Mouse (Mus musculus): ENCODE data around the gene Fkbpl.

Fkbpl gene

GRCm38 (mm10) chr17:34626773-34627092 lies 17.8 kb upstream of the Fkbpl start:
- in situ Hi-C loops (cut with MseI, MboI), result no loop called here

DNA sequence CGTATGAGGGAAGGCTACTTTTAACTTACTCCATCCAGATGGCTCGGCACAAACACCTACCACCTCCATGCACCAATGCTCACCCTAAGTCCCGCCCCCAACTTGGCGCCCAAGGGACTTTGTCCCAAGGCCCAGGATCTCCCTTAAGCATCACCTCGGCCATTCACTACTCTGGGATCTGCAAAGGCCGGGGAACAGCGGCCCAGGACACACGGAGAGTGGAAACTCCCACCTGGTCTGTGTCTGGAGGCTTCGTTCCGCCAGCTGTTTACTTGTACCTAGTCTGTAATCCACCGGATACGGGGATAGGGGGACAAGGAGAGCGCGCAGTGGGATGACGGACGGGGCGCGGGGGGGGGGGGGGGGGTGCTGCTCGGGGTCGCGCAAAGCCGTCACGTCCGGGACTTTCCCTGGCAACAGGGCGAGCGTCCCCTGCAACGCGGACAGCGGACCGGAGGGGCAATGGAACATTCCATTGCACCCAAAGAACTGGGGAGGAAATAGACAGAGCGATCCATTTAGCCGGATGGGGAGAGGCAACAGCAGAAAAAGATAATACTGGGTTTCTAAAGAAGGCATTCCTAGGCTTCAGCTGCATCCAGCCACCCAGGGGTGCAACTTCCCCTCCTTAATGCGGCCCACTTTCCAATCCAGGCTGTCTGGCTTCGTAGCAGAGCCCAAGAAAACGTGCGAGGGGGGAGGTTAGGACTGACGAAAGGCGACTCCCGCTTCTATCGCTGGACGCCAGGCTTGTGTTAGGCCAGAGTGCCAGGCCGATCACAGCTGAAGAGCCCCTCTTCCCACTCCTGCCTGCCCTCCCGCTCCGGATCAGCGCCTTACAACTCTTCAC lies 17.2 kb upstream of the Fkbpl start:
- in situ Hi-C loops (cut with MseI, MboI), result no loop called here

DNA sequence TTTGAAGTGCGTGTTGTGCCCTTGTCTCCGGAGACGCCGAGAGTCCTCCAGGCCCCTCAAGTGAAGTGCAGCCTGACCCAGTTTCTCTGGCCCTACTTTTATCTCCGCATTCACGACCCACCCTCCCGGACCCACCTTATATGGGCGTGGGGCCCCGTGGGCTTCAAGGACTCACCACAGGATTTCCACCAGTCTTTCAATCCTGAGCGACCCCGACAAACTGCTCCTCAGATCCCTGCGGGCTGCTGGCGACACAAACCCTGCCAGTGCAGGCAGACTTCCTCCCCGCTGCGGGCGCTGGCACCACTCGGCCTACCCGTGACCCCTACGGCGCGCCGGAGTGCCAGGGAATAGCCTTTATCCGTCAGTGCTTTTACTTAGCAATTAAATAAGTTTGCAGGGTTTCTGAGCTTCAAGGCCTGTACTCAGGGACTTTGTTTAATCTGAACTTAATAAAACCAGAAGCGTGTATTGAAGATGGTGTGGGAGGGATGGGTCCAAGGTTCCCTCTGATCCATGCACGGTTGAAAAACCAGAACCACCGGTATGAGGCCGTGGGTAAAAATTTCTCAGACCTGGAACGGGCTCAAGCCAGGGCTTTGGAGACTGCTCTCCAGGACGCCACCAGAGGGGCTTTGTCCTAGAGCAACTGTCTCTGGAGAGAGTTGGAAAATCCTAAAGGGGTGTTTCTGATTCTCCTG lies 16.5 kb upstream of the Fkbpl start, which contains the start of gene Ppt2:
Ppt2 (minus strand) TSS at position 568 of the 701 bp plus-strand sequence.
- in situ Hi-C loops (cut with MseI, MboI), result no loop called here

DNA sequence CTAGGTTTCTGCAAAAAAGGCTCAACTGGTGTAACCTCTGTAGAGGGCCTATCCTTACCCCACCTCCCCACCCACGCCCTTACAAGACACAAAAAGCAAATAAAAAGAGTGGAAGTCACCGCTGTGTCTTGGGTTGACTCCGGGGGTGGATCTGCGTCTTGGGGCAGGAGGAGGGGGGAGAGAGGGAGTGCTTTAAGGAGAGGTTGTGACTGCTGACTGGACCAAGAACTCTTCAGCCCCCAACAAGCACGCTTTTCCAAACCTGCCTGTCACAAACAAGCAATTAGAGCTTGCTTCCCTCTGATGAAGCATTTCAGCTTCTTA lies 16.0 kb upstream of the Fkbpl start:
- in situ Hi-C loops (cut with MseI, MboI), result no loop called here

DNA sequence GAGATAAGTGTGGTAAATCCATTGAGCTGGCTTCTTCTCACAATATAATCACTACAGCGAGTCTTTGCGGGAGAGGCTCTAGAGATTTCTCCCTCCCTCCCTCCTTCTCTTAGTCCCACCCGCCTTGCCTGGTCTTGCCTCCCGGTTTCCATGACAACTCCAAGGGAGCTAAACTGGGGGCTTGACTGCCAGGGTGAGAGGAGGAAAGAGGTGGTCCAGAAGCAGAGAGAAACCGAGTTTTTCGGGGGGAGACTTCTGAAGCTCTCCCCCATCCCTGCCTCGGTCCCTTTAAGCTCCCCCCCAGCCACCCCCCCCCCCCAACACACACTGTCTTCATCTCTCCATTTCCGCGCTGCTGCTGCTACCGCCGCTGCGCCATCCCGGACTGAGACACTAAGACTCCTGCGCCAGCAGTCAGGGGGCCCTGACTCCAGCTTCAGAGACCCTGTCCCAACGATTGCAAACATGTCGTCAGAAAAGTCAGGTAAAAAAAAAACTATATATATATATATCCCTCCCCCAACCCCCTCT lies 15.3 kb upstream of the Fkbpl start, which contains the start of gene Prrt1:
Prrt1 (plus strand) TSS at position 313 of the 531 bp plus-strand sequence.
- in situ Hi-C loops (cut with MseI, MboI), result no loop called here

DNA sequence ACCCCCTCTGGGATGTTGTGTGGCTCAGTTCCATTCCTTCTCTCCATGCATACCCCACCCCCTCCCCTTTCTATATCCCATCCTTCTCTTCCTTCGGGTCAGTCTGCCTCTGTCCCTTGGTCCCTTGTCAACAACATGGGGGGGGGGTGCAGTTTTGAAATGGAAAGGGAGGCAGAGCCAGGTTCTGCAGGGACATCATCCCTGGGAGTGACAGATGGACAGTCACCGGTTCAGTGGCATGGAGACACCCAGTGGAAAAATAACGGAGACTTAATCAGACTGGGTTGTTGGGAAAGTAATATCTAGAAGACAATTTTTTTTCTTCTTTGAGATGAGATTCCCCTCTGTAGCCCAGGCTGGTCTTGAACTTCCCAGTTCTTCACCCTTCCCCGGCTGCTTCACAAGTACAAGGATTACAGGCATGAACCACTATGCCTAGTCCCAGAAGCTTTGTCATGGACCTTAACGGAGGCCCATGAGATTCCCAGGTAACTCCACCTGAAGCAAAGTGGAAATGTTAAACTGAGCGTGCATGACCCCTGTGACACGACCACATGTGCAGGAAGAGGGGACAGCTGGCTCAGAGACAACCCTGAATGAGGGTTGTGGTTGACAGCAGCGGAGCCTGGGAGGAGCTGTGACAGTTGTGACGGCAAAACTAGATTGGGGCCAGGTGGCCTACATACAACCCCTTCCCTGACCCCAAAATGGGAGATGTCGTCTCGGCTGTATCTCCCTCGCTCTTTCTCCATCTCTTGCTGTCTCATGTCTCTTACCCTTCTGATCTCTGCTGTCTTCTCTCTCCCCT lies 14.6 kb upstream of the Fkbpl start:
- in situ Hi-C loops (cut with MseI, MboI), result no loop called here

GRCm38 (mm10) chr17:34630761-34631301 lies 13.7 kb upstream of the Fkbpl start:
- in situ Hi-C loops (cut with MseI, MboI), result no loop called here

DNA sequence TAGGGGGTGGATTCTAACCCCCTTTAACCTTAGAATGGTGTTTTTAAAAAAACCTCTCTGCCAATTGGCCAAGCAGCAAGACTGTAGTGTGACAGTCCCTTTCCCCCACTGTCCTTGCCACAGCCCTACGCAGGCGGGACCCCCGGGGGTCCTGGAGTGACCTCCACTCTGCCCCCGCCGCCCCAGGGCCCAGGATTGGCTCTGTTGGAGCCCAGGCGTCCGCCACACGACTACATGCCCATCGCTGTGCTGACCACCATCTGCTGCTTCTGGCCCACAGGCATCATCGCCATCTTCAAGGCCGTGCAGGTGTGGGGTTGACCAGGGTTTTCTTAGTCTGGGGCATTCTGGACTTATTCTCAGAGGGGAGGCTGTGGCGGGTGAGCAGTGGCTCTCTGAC lies 12.9 kb upstream of the Fkbpl start:
- in situ Hi-C loops (cut with MseI, MboI), result no loop called here

DNA sequence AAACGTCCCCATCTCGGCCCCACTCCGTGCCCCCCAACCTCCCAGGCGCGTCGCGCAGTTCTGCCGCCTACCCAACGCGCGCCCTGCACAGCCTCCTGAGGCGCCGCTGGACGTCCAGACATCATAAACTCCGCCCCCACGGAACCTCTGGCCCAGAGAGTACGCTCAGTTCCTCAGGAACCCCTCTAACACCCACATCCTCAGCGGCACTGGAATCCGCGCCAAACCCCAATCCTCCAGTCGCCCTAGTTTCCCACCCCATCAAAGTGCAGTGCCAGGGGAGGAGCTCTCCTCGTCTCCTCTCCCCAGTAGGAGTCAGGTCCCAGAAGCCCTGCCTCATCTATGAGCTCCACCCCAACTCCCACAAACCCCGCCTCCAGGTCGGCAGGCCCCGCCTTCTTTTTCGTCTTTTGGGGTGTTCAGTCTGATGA lies 12.3 kb upstream of the Fkbpl start:
- in situ Hi-C loops (cut with MseI, MboI), result no loop called here

- in situ Hi-C loops (cut with MseI, MboI), result no loop called here
These were observed 8.9 kb upstream of the Fkbpl start for GRCm38 (mm10) chr17:34635671-34636070.

GRCm38 (mm10) chr17:34637459-34637858 lies 7.1 kb upstream of the Fkbpl start:
- in situ Hi-C loops (cut with MseI, MboI), result no loop called here

- in situ Hi-C loops (cut with MseI, MboI), result no loop called here
These were observed 4.9 kb upstream of the Fkbpl start for GRCm38 (mm10) chr17:34639461-34640255.

DNA sequence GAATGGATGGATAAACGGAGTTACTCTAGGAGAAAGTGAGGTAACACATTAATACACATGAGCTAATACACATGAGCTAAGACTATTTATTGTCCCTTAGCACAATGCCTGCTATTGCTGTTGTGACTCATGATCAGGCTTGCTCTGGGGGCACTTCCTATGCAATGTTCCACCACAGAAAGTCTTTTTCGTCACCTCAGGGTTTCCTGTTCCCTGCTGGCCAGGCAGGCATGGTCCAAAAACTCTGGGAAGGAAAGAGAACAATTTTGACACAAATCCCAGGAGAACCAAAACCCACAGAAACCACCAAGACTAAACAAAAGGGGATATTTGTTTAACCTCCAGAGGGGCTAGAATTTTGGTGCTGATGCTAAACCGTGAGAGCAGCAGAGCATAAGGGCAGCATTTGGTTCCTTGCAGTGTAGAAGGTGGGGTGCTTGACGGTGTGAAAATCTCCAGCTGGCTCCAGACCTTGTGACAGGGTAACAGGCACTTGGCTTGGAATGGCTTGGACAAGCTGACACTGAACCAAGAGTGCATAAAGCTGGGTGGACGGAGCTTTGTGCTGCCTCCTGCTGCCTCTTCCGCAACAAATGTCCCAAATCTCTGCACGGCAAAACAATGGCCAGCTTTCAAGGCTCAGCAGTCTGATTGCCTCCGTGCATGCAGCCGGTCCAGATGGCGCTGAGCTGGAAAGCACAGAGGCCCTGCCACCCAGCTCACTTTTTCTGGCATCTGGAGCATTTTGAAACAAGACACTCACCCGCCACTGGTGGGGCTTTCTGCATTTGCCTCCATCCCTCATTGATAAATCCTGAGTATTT lies 3.6 kb upstream of the Fkbpl start:
- in situ Hi-C loops (cut with MseI, MboI), result no loop called here

DNA sequence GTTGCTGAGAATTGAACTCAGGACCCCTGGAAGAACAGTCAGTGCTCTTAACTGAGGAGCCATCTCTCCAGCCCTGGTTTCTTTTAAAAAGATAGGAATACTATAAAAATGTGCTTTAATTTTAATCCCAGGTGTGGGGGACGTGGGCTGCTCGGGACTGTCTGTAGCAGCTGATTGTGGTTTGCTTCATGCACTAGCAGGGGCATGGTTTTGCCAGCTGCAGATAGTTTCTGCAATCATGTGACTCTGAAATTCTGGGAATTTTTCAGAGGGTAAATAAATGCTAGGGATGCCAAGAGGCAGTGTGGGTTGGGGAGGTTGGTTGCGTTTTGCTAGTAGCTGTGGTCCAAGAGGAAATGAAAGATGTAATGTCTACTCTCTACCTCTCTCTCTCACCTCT lies 2.6 kb upstream of the Fkbpl start:
- in situ Hi-C loops (cut with MseI, MboI), result no loop called here

GRCm38 (mm10) chr17:34643379-34643778 lies 1.2 kb upstream of the Fkbpl start:
- in situ Hi-C loops (cut with MseI, MboI), result no loop called here

DNA sequence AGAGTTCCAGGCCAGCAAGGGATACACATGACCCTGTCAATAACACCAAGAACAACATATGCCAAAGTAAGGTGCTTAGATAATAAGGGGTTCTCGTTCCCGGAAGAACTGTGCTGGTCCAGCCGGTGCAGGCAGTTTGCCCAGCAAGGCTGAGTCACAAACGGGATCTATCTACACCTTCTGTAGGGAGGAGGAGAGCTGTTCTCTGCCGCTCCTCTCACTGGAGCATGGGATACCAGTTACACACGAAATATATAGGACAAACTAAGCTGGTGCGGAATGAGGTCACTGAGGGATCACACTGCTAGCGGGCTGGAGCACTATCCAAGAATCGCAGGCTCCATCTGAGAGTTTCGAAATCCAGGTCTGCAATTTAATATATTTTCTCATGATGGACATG lies 620 bp upstream of the Fkbpl start:
- in situ Hi-C loops (cut with MseI, MboI), result no loop called here

DNA sequence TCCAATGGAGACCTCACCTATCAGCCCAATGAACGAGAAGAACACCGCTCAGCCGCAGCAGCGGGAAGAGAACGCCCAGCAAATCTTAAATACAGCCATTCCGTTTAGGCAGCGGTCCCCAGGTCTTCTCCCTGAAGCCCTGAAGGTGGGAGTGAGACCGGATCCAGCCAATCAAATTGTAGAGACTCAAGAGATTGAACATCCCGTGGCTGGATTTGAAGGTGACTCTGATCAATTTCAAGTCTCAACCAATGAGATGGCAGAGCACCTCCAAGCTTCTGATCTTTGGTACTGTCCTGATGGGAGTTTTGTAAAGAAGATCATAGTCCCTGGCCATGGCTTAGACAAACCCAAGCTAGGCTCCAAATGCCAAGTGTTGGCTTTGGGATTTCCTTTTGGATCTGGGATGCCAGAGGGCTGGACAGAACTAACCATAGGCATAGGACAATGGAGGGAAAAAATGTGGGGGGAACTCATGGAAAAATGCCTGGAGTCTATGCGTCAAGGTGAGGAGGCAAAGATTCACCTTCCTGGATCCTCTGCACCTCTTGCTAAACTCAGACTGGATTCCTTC lies 779 bp downstream of the Fkbpl start:
- in situ Hi-C loops (cut with MseI, MboI), result no loop called here

- in situ Hi-C loops (cut with MseI, MboI), result no loop called here
These were observed 1.4 kb downstream of the Fkbpl start for GRCm38 (mm10) chr17:34645831-34646511.
